In the genomic region with DNA sequence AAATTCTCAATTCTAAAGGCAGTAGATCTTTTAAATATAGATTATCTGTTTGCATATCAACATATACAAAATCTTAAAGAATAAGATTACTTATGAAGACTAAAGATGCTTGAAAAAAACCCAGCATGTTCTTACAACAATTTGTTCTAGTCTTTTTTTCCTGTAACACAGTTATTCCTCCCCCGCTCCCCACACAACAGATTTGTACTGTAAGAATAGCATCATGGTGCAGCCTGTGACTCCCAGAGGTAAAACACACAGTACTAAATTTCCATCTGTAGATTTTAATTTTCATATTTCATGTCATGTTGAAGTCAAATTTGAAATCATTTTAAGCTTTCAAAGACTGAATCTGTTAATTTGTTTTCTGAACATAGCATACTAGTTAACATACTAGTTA, we compare ENCODE assay signal across 36 mouse cellular contexts. TPM values are rescaled to one million over a fixed set of nuclear protein-coding genes. Genes with fewer than 3 reads are reported as not detected.
A peak's percentile ranks its signal among the peaks of the same experiment; 100 is the strongest.
DNase-seq lines count a peak whose midpoint lies in the region; ATAC-seq and TF ChIP-seq lines count a peak whose summit lies in the region.
"Had no signal": no experiment of that assay in that cellular context is flagged by ENCODE, and none has a peak within 500 bp of the region (broad histone marks: within the 10 kb centered on the region; RNA-seq: fewer than 3 reads in every experiment).

No protein-coding gene starts in this region.

- TF ChIP-seq CTCF in stomach, postnatal 0 days (IDR thresholded peaks at IDR 0.05; ENCODE audit: low read depth): no peak

- H3K9me3 ChIP-seq in stomach, postnatal 0 days (ENCODE audit: control insufficient read depth, low read length): no peaks in the 10 kb centered on the region
- H3K9me3 ChIP-seq: embryonic facial prominence, embryonic 10.5 days; embryonic facial prominence, embryonic 15.5 days; forebrain, embryonic 12.5 days; heart, embryonic 12.5 days; kidney, embryonic 15.5 days; limb, embryonic 10.5 days; limb, embryonic 15.5 days; liver, embryonic 13.5 days; midbrain, embryonic 13.5 days had no signal

- WGBS in stomach, postnatal 0 days: 89% methylated on average over 1 of the region's 1 CpGs

- no peak overlapping the region for H3K4me3 ChIP-seq in stomach, postnatal 0 days (ENCODE audit: low read depth, low read length)
- H3K4me3 ChIP-seq: embryonic facial prominence, embryonic 10.5 days; embryonic facial prominence, embryonic 15.5 days; forebrain, embryonic 12.5 days; heart, adult 2 months; heart, embryonic 12.5 days; kidney, embryonic 15.5 days; limb, embryonic 10.5 days; limb, embryonic 15.5 days; liver, embryonic 13.5 days; midbrain, embryonic 13.5 days had no signal

- intact Hi-C loops in left cerebral cortex, postnatal 4 days (cut with DNase I): no loop called here

- no peak overlapping the region for H3K9ac ChIP-seq in stomach, postnatal 0 days (ENCODE audit: low read length)
- H3K9ac ChIP-seq: embryonic facial prominence, embryonic 15.5 days; forebrain, embryonic 12.5 days; heart, embryonic 12.5 days; hindbrain, embryonic 14.5 days; kidney, embryonic 15.5 days; limb, embryonic 15.5 days; liver, embryonic 13.5 days; midbrain, embryonic 13.5 days had no signal

- H3K4me1 ChIP-seq in stomach, postnatal 0 days (replicated peaks; ENCODE audit: control insufficient read depth, insufficient read depth): no peaks in the 10 kb centered on the region
- H3K4me1 ChIP-seq: embryonic facial prominence, embryonic 10.5 days; embryonic facial prominence, embryonic 15.5 days; forebrain, embryonic 12.5 days; kidney, embryonic 15.5 days; limb, embryonic 15.5 days; liver, embryonic 13.5 days; midbrain, embryonic 13.5 days had no signal

- TF ChIP-seq EP300 in stomach, postnatal 0 days (optimal IDR thresholded peaks at IDR 0.05): no peak

- no peak overlapping the region for H3K4me2 ChIP-seq in stomach, postnatal 0 days (replicated peaks; ENCODE audit: low read depth)
- H3K4me2 ChIP-seq: embryonic facial prominence, embryonic 15.5 days; forebrain, embryonic 12.5 days; heart, embryonic 12.5 days; hindbrain, embryonic 14.5 days; kidney, embryonic 15.5 days; limb, embryonic 15.5 days; liver, embryonic 13.5 days; midbrain, embryonic 13.5 days had no signal

- peak; percentile 89 for ATAC-seq in frontal cortex, adult (ENCODE audit: low TSS enrichment)
- ATAC-seq in stomach, postnatal 0 days (ENCODE audit: low FRiP score, low TSS enrichment): no peak
- ATAC-seq: activated CD4-positive, CD25-positive, alpha-beta regulatory T cell, adult 4 months; midbrain, embryonic 13.5 days had no signal

- H3K27me3 ChIP-seq in stomach, postnatal 0 days (ENCODE audit: control insufficient read depth, insufficient read depth, low read length): no peaks in the 10 kb centered on the region
- H3K27me3 ChIP-seq: CH12.LX; embryonic facial prominence, embryonic 15.5 days; forebrain, embryonic 12.5 days; heart, embryonic 12.5 days; kidney, embryonic 15.5 days; limb, embryonic 15.5 days; liver, embryonic 13.5 days; midbrain, embryonic 13.5 days had no signal

- H3K36me3 ChIP-seq in stomach, postnatal 0 days (ENCODE audit: control insufficient read depth, insufficient read depth, low read length): no peaks in the 10 kb centered on the region
- H3K36me3 ChIP-seq: embryonic facial prominence, embryonic 10.5 days; embryonic facial prominence, embryonic 15.5 days; forebrain, embryonic 12.5 days; heart, embryonic 12.5 days; kidney, embryonic 15.5 days; limb, embryonic 10.5 days; limb, embryonic 15.5 days; liver, embryonic 13.5 days; midbrain, embryonic 13.5 days had no signal

- H3K27ac ChIP-seq in stomach, postnatal 0 days (replicated peaks): no peak overlapping the region
- H3K27ac ChIP-seq: embryonic facial prominence, embryonic 10.5 days; embryonic facial prominence, embryonic 15.5 days; forebrain, embryonic 12.5 days; heart, adult 2 months; hindbrain, embryonic 14.5 days; kidney, embryonic 15.5 days; limb, embryonic 10.5 days; limb, embryonic 15.5 days; liver, embryonic 13.5 days; macrophage; midbrain, embryonic 13.5 days had no signal

- DNase-seq in frontal cortex, postnatal 14 days (ENCODE audit: low spot score in 2 of 2): no peak
- peak; percentile 46 to 60 for DNase-seq in left cerebral cortex, adult 18-20 months (ENCODE audit: low spot score in 2 of 2)
- DNase-seq in left cerebral cortex, postnatal 4 days: no peak
- peak; percentile 68 for DNase-seq in layer of hippocampus, adult 9-10 months (ENCODE audit: low spot score)
- DNase-seq in right cerebral cortex, postnatal 36 days (ENCODE audit: low spot score in 2 of 2): peak; percentile 49 to 67
- no peak for DNase-seq in kidney, adult 8-10 months
- DNase-seq in stomach, postnatal 0 days (ENCODE audit: low spot score): no peak
- DNase-seq: adrenal gland, adult 2 months; adrenal gland, postnatal 36 days; cerebellum, adult 2 months; cerebellum, postnatal 25 days; heart, adult 2 months; kidney, adult 11 months; kidney, postnatal 25 days; liver, embryonic 13.5 days; lung, adult 18-20 months; thymus, adult 2 months; thymus, postnatal 36 days had no signal

RNA-seq across cellular contexts. Expression of a gene that starts 16.4 kb away (rescaled TPM):
- 10 to 100 TPM; 47.2 to 53.0 TPM for total RNA-seq in left cerebral cortex, adult 18-20 months (2021)
- 10 to 100 TPM; 21.7 to 25.4 TPM for total RNA-seq in left cerebral cortex, postnatal 4 days (2021)
- 1.5 and 1.7 TPM in 2 replicates for polyA plus RNA-seq in stomach, postnatal 0 days (2015; fragmentation: Nextera tagmentation; extraction: Ambion mirVana)
- total RNA-seq: CH12.LX; gastrocnemius, adult 8-10 months; gastrocnemius, postnatal 4 days; hematopoietic stem cell, adult 5-6 weeks; megakaryocyte-erythroid progenitor cell, adult 5-6 weeks; monocyte, adult 5-6 weeks had no signal
- polyA plus RNA-seq: macrophage had no signal

Comparison
In these comparisons a context has a peak if more than half of its experiments do, and no peak if none do; other contexts are left out.
1. DNase-seq: peak in left cerebral cortex, adult 18-20 months (2 of 2), layer of hippocampus, adult 9-10 months (single experiment) and right cerebral cortex, postnatal 36 days (2 of 2); none in frontal cortex, postnatal 14 days (0 of 2), left cerebral cortex, postnatal 4 days (single experiment), kidney, adult 8-10 months (0 of 2) and stomach, postnatal 0 days (single experiment).